Mouse (Mus musculus) cortical plate, adult 2 months (tissue): ENCODE data around the gene Klhdc4.

Experiments used
- CTCF ChIP-seq: fragments of 200-500 bp; IDR thresholded peaks from 2 replicates; pipeline ENCODE4 v1.5.1; 2011; ENCODE audit warnings: mild to moderate bottlenecking, control low read depth, low read length; ENCODE audit not compliant: insufficient read depth; ENCODE audit errors: extremely low read depth
- POLR2A ChIP-seq: fragments of 200-500 bp; IDR thresholded peaks from 2 replicates; pipeline ENCODE4 v1.6.1; 2011; ENCODE audit warnings: mild to moderate bottlenecking, low read length, control low read depth; ENCODE audit not compliant: insufficient read depth; ENCODE audit errors: extremely low read depth

DNA sequence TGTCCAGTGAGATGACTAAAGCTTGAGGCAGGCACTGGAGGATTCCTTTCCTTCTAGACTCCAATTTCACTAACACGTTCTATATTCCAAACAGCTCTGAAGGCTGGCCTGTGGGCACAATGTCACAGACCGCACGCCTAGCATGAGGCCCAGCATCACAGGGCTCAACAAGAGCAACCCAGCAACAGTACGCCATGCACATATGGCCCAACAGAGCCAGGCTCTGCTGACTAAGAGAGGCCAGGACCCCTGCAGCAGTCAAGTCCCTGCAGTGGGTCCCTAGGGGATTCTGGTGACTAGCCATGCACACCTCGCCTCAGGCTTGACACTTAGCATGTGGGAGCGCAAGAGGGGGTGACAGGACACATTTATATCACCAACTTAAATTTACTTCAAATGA is 8.5 kb downstream of the Klhdc4 start:
- TF ChIP-seq CTCF, result no peak
- no peak for TF ChIP-seq POLR2A
